Mouse (Mus musculus) hindbrain, embryonic 15.5 days (tissue): ENCODE results near the gene Pak6. TPM values are rescaled to one million over a fixed set of nuclear protein-coding genes. Genes with fewer than 3 reads are reported as not detected.

Experiments
- ATAC-seq: fragments of 200-750 bp; cut with Nextera tagmentation; 2 replicates; pipeline ENCODE4 v1.8.0; 2017; ENCODE audit warnings: low read depth, moderate number of reproducible peaks, moderate TSS enrichment; ENCODE audit not compliant: low FRiP score
- H3K27ac ChIP-seq: fragments of 300-500 bp; sonication (generic); replicated peaks from 2 replicates; pipeline ENCODE4 v1.5.1; 2015; ENCODE audit warnings: mild to moderate bottlenecking, inconsistent platforms
- H3K27me3 ChIP-seq: fragments of 300-500 bp; sonication (generic); 2 replicates; pipeline ENCODE4 v1.6.1; 2015; ENCODE audit warnings: control low read depth, inconsistent platforms
- H3K36me3 ChIP-seq: fragments of 300-500 bp; sonication (generic); 2 replicates; pipeline ENCODE4 v1.6.1; 2015; ENCODE audit warnings: control low read depth, inconsistent platforms
- H3K4me1 ChIP-seq: fragments of 300-500 bp; sonication (generic); replicated peaks from 2 replicates; pipeline ENCODE4 v1.6.1; 2015; ENCODE audit warnings: control low read depth, inconsistent platforms
- H3K4me2 ChIP-seq: fragments of 300-500 bp; sonication (generic); 2 replicates; pipeline ENCODE4 v1.6.1; 2015; ENCODE audit warnings: moderate library complexity, mild to moderate bottlenecking, inconsistent platforms
- H3K4me3 ChIP-seq: fragments of 300-500 bp; sonication (generic); 2 replicates; pipeline ENCODE4 v1.5.1; 2015; ENCODE audit warnings: mild to moderate bottlenecking, inconsistent platforms
- H3K9ac ChIP-seq: fragments of 300-500 bp; sonication (generic); 2 replicates; pipeline ENCODE4 v1.6.1; 2015; ENCODE audit warnings: inconsistent platforms
- H3K9me3 ChIP-seq: fragments of 300-500 bp; sonication (generic); 2 replicates; pipeline ENCODE4 v1.6.1; 2016; ENCODE audit warnings: control low read depth, inconsistent platforms
- WGBS: fragments of 180-500 bp; shearing (Covaris S2); methylation state at CpG from one replicate; pipeline ENCODE4 v1.1.7; 2015; 5-methylcytosine and 5-hydroxymethylcytosine counted together
- polyA plus RNA-seq: library from polyadenylated mRNA; unstranded; fragments of >200 nt; fragmentation: Nextera tagmentation; extraction: Ambion mirVana; gene quantifications from 2 replicates; pipeline ENCODE4 v1.2.1, GENCODE M21; 2015

The Pak6 gene
- polyA plus RNA-seq, 1 experiment from 2014 or later: 48.6 TPM

GRCm38 (mm10) chr2:118701971-118702882, 39.1 kb downstream of the Pak6 start:
- Histone ChIP-seq H3K4me1 (peaks cover 37% of the 10 kb centered on the region), H3K9ac (no peak overlapping the region), H3K4me2 (peak overlapping the region; percentile 64), H3K4me3 (peak overlapping the region; percentile 37), H3K27me3 (peaks cover 89% of the 10 kb centered on the region), H3K9me3 (no peaks in the 10 kb centered on the region), H3K27ac (no peak overlapping the region), H3K36me3 (no peaks in the 10 kb centered on the region)
- WGBS: 4% methylated on average over 51 of the region's 51 CpGs
- ATAC-seq: no peak

- Histone ChIP-seq H3K4me1 (peaks cover 37% of the 10 kb centered on the region), H3K27me3 (peaks cover 94% of the 10 kb centered on the region), H3K9me3 (no peaks in the 10 kb centered on the region), H3K4me3 (peak overlapping the region; percentile 37), H3K9ac (no peak overlapping the region), H3K36me3 (no peaks in the 10 kb centered on the region), H3K27ac (no peak overlapping the region), H3K4me2 (peak overlapping the region; percentile 64)
- under 1% methylated on average over 88 of the region's 93 CpGs for WGBS
- ATAC-seq: peak; percentile 31; the same call in 1 of the 2 replicates
These were observed 40.0 kb downstream of the Pak6 start for GRCm38 (mm10) chr2:118702883-118703761.

- no peaks in the 10 kb centered on the region for H3K36me3 ChIP-seq
- no peak for ATAC-seq
- no peaks in the 10 kb centered on the region for H3K9me3 ChIP-seq
- H3K4me1 ChIP-seq: peaks cover 37% of the 10 kb centered on the region
- WGBS: 1% methylated on average over 48 of the region's 50 CpGs
- peak within 1 kb of the TSS; percentile 64 for H3K4me2 ChIP-seq
- no peak within 1 kb of the TSS for H3K27ac ChIP-seq
- H3K27me3 ChIP-seq: peaks cover 99% of the 10 kb centered on the region
- 0 out of 2 replicates have a peak within 1 kb of the TSS, but pooled peaks have one; percentile 15 for H3K9ac ChIP-seq
- peak within 1 kb of the TSS; percentile 37 for H3K4me3 ChIP-seq
These were observed 41.0 kb downstream of the Pak6 start, which contains the start of gene Ankrd63 for GRCm38 (mm10) chr2:118703913-118704730. Gene Ankrd63, minus strand, starts transcription at chr2:118703963.

- H3K4me3 ChIP-seq: no peak overlapping the region
- no peak overlapping the region for H3K9ac ChIP-seq
- 10% methylated on average over 6 of the region's 6 CpGs for WGBS
- H3K36me3 ChIP-seq: no peaks in the 10 kb centered on the region
- no peak overlapping the region for H3K27ac ChIP-seq
- no peak overlapping the region for H3K4me2 ChIP-seq
- peaks cover 36% of the 10 kb centered on the region for H3K4me1 ChIP-seq
- no peak for ATAC-seq
- H3K27me3 ChIP-seq: peaks cover 93% of the 10 kb centered on the region
- no peaks in the 10 kb centered on the region for H3K9me3 ChIP-seq
These were observed 43.3 kb downstream of the Pak6 start for GRCm38 (mm10) chr2:118706436-118706835.

GRCm38 (mm10) chr2:118708472-118708871, 45.4 kb downstream of the Pak6 start:
- Histone ChIP-seq H3K4me2 (no peak overlapping the region), H3K9me3 (no peaks in the 10 kb centered on the region), H3K4me3 (no peak overlapping the region), H3K27me3 (peaks cover 89% of the 10 kb centered on the region), H3K36me3 (no peaks in the 10 kb centered on the region), H3K9ac (no peak overlapping the region), H3K27ac (no peak overlapping the region), H3K4me1 (peaks cover 26% of the 10 kb centered on the region)
- no peak for ATAC-seq
- WGBS: 86% methylated on average over 4 of the region's 4 CpGs

- Histone ChIP-seq H3K27me3 (peaks cover 76% of the 10 kb centered on the region), H3K27ac (no peak overlapping the region), H3K9me3 (no peaks in the 10 kb centered on the region), H3K4me2 (no peak overlapping the region), H3K4me1 (peaks cover 21% of the 10 kb centered on the region), H3K36me3 (no peaks in the 10 kb centered on the region), H3K9ac (no peak overlapping the region), H3K4me3 (no peak overlapping the region)
- WGBS: 47% methylated on average over 4 of the region's 4 CpGs
- no peak for ATAC-seq
These were observed 46.6 kb downstream of the Pak6 start for GRCm38 (mm10) chr2:118709655-118710221.

- peak; percentile 78 for ATAC-seq
- peak overlapping the region; percentile 47 for H3K4me3 ChIP-seq
- H3K36me3 ChIP-seq: no peaks in the 10 kb centered on the region
- H3K9ac ChIP-seq: peak overlapping the region; percentile 58
- H3K4me2 ChIP-seq: peak overlapping the region; percentile 85
- peaks cover 25% of the 10 kb centered on the region for H3K4me1 ChIP-seq
- WGBS: under 1% methylated on average over 36 of the region's 36 CpGs
- no peak overlapping the region for H3K27ac ChIP-seq
- H3K9me3 ChIP-seq: no peaks in the 10 kb centered on the region
- peaks cover 63% of the 10 kb centered on the region for H3K27me3 ChIP-seq
These were observed 48.0 kb downstream of the Pak6 start for GRCm38 (mm10) chr2:118711038-118711494.

GRCm38 (mm10) chr2:118713631-118714030, 50.5 kb downstream of the Pak6 start:
- WGBS: 90% methylated on average over 6 of the region's 6 CpGs
- no peak overlapping the region for H3K9ac ChIP-seq
- peaks cover 38% of the 10 kb centered on the region for H3K27me3 ChIP-seq
- no peak overlapping the region for H3K27ac ChIP-seq
- peaks cover 25% of the 10 kb centered on the region for H3K4me1 ChIP-seq
- H3K4me3 ChIP-seq: no peak overlapping the region
- H3K4me2 ChIP-seq: no peak overlapping the region
- no peaks in the 10 kb centered on the region for H3K36me3 ChIP-seq
- no peaks in the 10 kb centered on the region for H3K9me3 ChIP-seq
- ATAC-seq: no peak

GRCm38 (mm10) chr2:118714230-118714629, 51.1 kb downstream of the Pak6 start:
- Histone ChIP-seq H3K9ac (no peak overlapping the region), H3K36me3 (no peaks in the 10 kb centered on the region), H3K4me1 (peaks cover 25% of the 10 kb centered on the region), H3K4me2 (no peak overlapping the region), H3K9me3 (no peaks in the 10 kb centered on the region), H3K27ac (0 out of 2 replicates have a peak overlapping the region, but pooled peaks have one; percentile 26), H3K27me3 (peaks cover 32% of the 10 kb centered on the region), H3K4me3 (no peak overlapping the region)
- peak; percentile 35; the same call in 1 of the 2 replicates for ATAC-seq
- WGBS: 19% methylated on average over 4 of the region's 4 CpGs

- peaks cover 14% of the 10 kb centered on the region for H3K27me3 ChIP-seq
- no peak overlapping the region for H3K4me3 ChIP-seq
- ATAC-seq: no peak
- 95% methylated on average over 5 of the region's 5 CpGs for WGBS
- no peaks in the 10 kb centered on the region for H3K9me3 ChIP-seq
- H3K4me2 ChIP-seq: no peak overlapping the region
- H3K27ac ChIP-seq: no peak overlapping the region
- peaks cover 13% of the 10 kb centered on the region for H3K4me1 ChIP-seq
- no peak overlapping the region for H3K9ac ChIP-seq
- no peaks in the 10 kb centered on the region for H3K36me3 ChIP-seq
These were observed 53.6 kb downstream of the Pak6 start for GRCm38 (mm10) chr2:118716677-118717076.
